Mouse (Mus musculus) hindbrain, embryonic 12.5 days (tissue): Measurements from ENCODE around the gene Mrpl14. TPM values are rescaled to one million over a fixed set of nuclear protein-coding genes. Genes with fewer than 3 reads are reported as not detected.
A peak's percentile ranks its signal among the peaks of the same experiment; 100 is the strongest.

Source experiments
- ATAC-seq: fragments of 200-750 bp; cut with Nextera tagmentation; 2 replicates; pipeline ENCODE4 v1.8.0; 2017; ENCODE audit warnings: moderate TSS enrichment; ENCODE audit not compliant: low FRiP score
- H3K27ac ChIP-seq: fragments of 300-500 bp; sonication (generic); 2 replicates; pipeline ENCODE4 v1.5.1; 2016; ENCODE audit warnings: mild to moderate bottlenecking
- H3K27me3 ChIP-seq: fragments of 300-500 bp; sonication (generic); 2 replicates; pipeline ENCODE4 v1.6.1; 2016; ENCODE audit warnings: mild to moderate bottlenecking
- H3K36me3 ChIP-seq: fragments of 300-500 bp; sonication (generic); 2 replicates; pipeline ENCODE4 v1.6.1; 2016; ENCODE audit warnings: mild to moderate bottlenecking
- H3K4me1 ChIP-seq: fragments of 300-500 bp; sonication (generic); 2 replicates; pipeline ENCODE4 v1.6.1; 2016
- H3K4me2 ChIP-seq: fragments of 300-500 bp; sonication (generic); replicated peaks from 2 replicates; pipeline ENCODE4 v1.6.1; 2016; ENCODE audit warnings: mild to moderate bottlenecking
- H3K4me3 ChIP-seq: fragments of 300-500 bp; sonication (generic); 2 replicates; pipeline ENCODE4 v1.5.1; 2016; ENCODE audit warnings: mild to moderate bottlenecking
- H3K9ac ChIP-seq: fragments of 300-500 bp; sonication (generic); 2 replicates; pipeline ENCODE4 v1.6.1; 2016; ENCODE audit warnings: mild to moderate bottlenecking, moderate library complexity
- H3K9me3 ChIP-seq: fragments of 300-500 bp; sonication (generic); replicated peaks from 2 replicates; pipeline ENCODE4 v1.6.1; 2016; ENCODE audit warnings: mild to moderate bottlenecking
- WGBS: fragments of 180-500 bp; shearing (Covaris S2); methylation state at CpG from one replicate; pipeline ENCODE4 v1.1.7; 2016; 5-methylcytosine and 5-hydroxymethylcytosine counted together
- polyA plus RNA-seq: library from polyadenylated mRNA; unstranded; fragments of >200 nt; fragmentation: Nextera tagmentation; extraction: Ambion mirVana; gene quantifications from 2 replicates; pipeline ENCODE4 v1.2.1, GENCODE M21; 2016

Gene Mrpl14
- polyA plus RNA-seq, 1 experiment from 2014 or later = 110 TPM

DNA sequence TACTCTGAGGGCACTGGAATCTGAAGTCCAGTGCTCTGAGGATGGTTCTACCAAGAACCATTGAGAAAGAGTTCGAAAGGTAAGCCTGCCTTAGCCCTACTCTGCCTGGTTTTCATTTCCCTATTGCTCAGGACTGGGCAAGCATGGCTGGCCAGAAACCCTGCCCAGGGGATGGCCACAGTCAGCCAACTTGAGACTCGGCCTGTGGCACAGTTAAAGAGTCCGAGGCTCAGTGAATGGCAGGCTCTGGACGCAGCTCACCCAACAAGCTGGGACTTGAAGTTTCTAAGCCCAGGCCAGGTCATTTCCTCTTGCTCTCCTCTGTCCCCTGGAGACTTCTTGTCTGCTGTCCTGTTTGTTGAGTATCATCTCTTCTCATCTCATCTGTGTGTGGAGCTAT, 44.6 kb downstream of the Mrpl14 start:
- no peak overlapping the region for H3K4me3 ChIP-seq
- no peaks in the 10 kb centered on the region for H3K36me3 ChIP-seq
- peaks cover 28% of the 10 kb centered on the region for H3K4me1 ChIP-seq
- H3K9ac ChIP-seq = no peak overlapping the region
- no peak overlapping the region for H3K4me2 ChIP-seq
- WGBS = 79% methylated on average over 4 of the region's 4 CpGs
- no peak for ATAC-seq
- H3K27ac ChIP-seq = no peak overlapping the region
- peaks cover 17% of the 10 kb centered on the region for H3K27me3 ChIP-seq
- no peaks in the 10 kb centered on the region for H3K9me3 ChIP-seq

DNA sequence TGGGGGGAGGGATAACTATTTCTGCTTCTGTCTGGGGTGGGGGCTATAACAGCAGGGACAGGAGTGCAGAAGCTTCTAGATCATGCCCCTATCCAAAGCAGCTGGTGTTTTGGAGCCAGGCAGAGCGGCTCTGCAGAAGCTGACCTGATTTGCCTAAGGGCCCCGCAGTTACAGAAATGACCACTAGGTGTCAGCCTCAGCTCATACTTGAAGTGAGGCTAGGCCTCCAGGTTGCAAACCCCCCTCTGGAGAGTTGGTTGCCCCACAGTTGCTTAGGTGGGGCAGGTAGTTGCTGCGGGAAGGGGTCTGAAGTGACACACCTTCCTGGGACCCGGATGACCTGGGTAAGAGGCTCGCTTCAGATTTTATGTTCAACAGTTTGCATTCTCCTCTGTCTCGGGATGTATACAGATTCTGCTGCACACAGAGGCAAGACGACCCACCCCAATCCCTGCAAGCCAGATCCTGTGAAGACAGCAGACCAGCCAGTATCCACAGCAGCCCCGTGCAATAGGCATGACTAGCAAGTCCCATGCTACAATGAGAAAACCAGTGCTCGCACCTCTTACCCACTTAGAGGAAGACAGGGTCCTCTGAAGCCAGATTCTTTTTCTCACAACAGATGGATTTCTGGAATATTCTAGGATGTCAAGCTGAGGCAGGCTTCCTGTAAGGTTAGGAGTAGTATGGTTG, 45.2 kb downstream of the Mrpl14 start:
- Histone ChIP-seq H3K36me3 (no peaks in the 10 kb centered on the region), H3K9me3 (no peaks in the 10 kb centered on the region), H3K4me1 (peaks cover 34% of the 10 kb centered on the region), H3K4me2 (no peak overlapping the region), H3K27me3 (peaks cover 17% of the 10 kb centered on the region), H3K27ac (no peak overlapping the region; the same call in 1 of the 2 replicates), H3K4me3 (no peak overlapping the region), H3K9ac (no peak overlapping the region)
- ATAC-seq = 0 out of 2 replicates have a peak, but pooled peaks have one; percentile 3
- WGBS = 24% methylated on average over 9 of the region's 9 CpGs

- Histone ChIP-seq H3K4me3 (no peak overlapping the region), H3K27ac (no peak overlapping the region)
- WGBS = 66% methylated on average over 19 of the region's 19 CpGs
Measured at GRCm38 (mm10) chr17:45733038-45733734, 47.1 kb downstream of the Mrpl14 start.

GRCm38 (mm10) chr17:45733735-45734301, 47.7 kb downstream of the Mrpl14 start, which contains the start of gene 1600014C23Rik:
Gene 1600014C23Rik, minus strand, starts transcription at chr17:45733844.
- peak within 1 kb of the TSS; percentile 56 for H3K9ac ChIP-seq
- no peaks in the 10 kb centered on the region for H3K36me3 ChIP-seq
- H3K4me1 ChIP-seq = peaks cover 40% of the 10 kb centered on the region
- H3K4me2 ChIP-seq = peak within 1 kb of the TSS; percentile 67
- ATAC-seq = peak; percentile 40
- H3K9me3 ChIP-seq = no peaks in the 10 kb centered on the region
- H3K27me3 ChIP-seq = peaks cover 17% of the 10 kb centered on the region
- peak within 1 kb of the TSS; percentile 28 for H3K4me3 ChIP-seq
- peak within 1 kb of the TSS; percentile 71 for H3K27ac ChIP-seq
- under 1% methylated on average over 40 of the region's 41 CpGs for WGBS

More at GRCm38 (mm10) chr17:45733038-45733734, 47.1 kb downstream of the Mrpl14 start:
- ATAC-seq = peak; percentile 5; the same call in 1 of the 2 replicates
- Histone ChIP-seq H3K27me3 (peaks cover 17% of the 10 kb centered on the region), H3K4me1 (peaks cover 40% of the 10 kb centered on the region), H3K36me3 (no peaks in the 10 kb centered on the region), H3K4me2 (peak overlapping the region; percentile 67), H3K9me3 (no peaks in the 10 kb centered on the region), H3K9ac (peak overlapping the region; percentile 56; the same call in 1 of the 2 replicates)

DNA sequence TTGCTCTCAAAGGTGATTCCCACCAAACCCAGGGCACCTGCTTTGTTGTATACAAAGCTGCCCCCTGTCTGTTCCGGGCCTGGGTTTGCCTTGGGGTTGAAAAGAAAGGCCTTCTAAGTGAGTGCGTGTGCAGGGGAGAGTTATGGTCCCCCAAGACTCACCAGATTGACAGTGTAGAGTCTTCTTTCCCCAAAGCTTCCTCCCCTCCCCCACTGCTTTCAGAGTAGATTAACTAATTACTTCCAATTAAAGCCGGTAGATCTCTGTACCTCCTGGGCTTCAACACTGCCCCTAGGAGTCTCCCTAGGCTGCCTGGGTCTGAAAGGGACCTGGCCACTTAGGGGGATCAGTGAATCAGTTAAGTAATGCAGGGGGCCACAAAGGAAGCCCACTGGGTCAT, 48.2 kb downstream of the Mrpl14 start:
- ATAC-seq = no peak
- peaks cover 40% of the 10 kb centered on the region for H3K4me1 ChIP-seq
- peaks cover 17% of the 10 kb centered on the region for H3K27me3 ChIP-seq
- H3K4me3 ChIP-seq = peak overlapping the region; percentile 28
- peak overlapping the region; percentile 56; the same call in 1 of the 2 replicates for H3K9ac ChIP-seq
- H3K9me3 ChIP-seq = no peaks in the 10 kb centered on the region
- no peaks in the 10 kb centered on the region for H3K36me3 ChIP-seq
- peak overlapping the region; percentile 67 for H3K4me2 ChIP-seq
- 8% methylated on average over 3 of the region's 3 CpGs for WGBS
- H3K27ac ChIP-seq = peak overlapping the region; percentile 71

DNA sequence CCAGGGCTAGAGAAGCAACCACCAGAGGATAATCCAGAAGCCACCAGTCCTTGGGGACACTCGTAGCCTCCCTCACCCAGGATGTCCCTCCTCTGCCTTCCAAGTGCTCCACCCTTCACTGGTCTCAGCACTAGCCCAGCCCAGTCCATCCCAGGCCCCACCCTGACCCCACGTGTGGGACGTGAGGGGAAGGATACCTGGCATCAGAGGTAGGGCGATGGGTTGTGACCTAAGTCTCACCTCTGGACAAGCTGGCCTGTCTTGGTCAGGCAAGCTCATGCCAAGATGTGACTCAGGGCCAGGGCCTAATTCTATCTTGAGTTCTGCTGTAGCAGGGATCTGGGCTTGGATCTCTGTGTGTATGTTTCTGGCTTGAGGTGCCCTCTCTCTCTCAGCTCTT, 48.8 kb downstream of the Mrpl14 start:
- no peak overlapping the region for H3K4me3 ChIP-seq
- 0 out of 2 replicates have a peak overlapping the region, but pooled peaks have one; percentile 56 for H3K9ac ChIP-seq
- no peak overlapping the region for H3K4me2 ChIP-seq
- no peaks in the 10 kb centered on the region for H3K36me3 ChIP-seq
- no peak for ATAC-seq
- peaks cover 17% of the 10 kb centered on the region for H3K27me3 ChIP-seq
- 63% methylated on average over 3 of the region's 4 CpGs for WGBS
- peak overlapping the region; percentile 71 for H3K27ac ChIP-seq
- peaks cover 40% of the 10 kb centered on the region for H3K4me1 ChIP-seq
- no peaks in the 10 kb centered on the region for H3K9me3 ChIP-seq

DNA sequence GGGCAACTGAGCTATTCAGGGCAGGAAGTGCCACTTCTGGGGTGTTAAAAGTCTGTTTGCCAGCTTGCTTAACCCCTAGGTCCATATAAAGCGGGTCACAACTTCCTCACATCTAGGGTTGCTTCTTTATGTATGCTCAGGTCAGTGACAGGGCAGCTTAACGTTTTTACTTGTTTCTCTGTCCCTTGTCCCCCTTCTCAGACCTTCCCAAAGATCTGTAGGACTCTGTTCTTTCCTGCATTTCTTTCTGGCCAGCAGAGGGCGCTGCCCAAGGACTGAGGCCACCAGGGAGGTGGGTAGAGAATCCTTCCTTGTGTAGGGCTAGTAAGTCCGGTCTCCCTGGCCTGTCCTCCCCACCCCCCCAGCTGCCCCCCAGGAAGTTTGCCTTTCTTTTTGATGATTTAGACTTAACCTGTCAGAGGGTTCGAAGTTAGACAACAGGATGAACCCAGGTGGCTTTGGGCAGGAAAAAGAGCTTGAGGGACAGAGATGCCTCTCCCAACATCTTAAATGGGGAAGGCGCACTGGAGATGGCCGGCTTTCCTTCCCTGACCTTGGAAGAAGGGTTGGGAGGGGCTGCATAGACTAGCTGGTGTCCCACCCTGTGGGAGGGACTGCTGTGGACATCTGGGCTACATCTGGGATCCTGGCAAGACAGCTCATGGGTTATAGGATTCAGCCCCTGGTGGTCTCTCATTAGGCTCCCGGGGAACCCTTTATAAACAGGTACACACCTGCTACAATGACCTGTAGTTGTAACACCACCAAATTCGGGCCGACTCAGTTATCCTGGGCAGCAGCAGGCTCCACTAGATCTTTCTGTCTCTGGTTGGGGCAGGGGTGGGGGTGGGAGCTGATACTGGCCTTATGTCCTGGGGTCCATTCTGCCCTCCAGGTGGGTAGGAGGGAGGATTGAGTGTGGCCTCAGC, 49.5 kb downstream of the Mrpl14 start:
- H3K27me3 ChIP-seq = peaks cover 17% of the 10 kb centered on the region
- peak overlapping the region; percentile 94 for H3K27ac ChIP-seq
- no peaks in the 10 kb centered on the region for H3K36me3 ChIP-seq
- H3K4me1 ChIP-seq = peaks cover 40% of the 10 kb centered on the region
- H3K9ac ChIP-seq = peak overlapping the region; percentile 74
- peak overlapping the region; percentile 63 for H3K4me2 ChIP-seq
- H3K9me3 ChIP-seq = no peaks in the 10 kb centered on the region
- peak overlapping the region; percentile 44 for H3K4me3 ChIP-seq
- WGBS = 3% methylated on average over 10 of the region's 10 CpGs
- ATAC-seq = peak; percentile 15

DNA sequence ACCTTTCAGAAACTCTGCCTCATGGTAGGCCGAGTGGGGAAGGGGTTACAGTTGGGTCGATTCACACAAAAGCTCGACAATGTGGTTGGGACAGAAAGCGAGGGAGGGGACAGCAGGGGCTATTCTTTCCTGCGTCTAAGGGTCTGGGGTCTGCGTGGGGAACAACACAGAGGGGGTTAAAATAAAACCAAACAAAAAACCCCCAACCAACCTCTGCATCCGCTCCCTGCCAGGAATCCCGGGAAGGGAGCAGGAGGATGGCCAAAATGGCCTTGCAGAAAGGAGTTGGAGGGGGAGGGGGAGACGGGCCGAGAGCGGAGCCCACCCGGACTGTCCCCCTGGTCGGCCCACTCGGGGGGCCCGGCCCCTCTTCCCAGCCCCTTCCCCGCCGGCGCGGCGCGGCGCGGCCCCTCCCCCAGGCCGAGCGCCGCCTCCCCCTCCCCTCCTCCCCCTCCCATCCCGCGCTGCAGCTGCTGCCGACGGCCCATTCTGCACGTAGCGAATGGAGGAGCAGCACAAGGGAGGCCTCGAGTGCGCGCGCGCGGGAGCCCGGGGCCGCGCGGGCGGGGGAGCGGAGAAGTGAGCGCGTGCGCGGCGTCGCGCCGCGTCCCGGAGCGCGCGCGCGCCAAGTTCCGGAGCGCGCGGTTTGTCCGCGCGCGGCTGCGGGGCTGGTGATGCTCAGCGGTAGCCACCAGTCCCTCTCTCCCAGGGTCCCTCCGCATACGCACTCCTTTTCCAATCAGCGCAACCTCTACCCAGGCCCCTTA, 50.4 kb downstream of the Mrpl14 start:
- WGBS = under 1% methylated on average over 56 of the region's 72 CpGs
- Histone ChIP-seq H3K9me3 (no peaks in the 10 kb centered on the region), H3K4me2 (peak overlapping the region; percentile 63), H3K4me1 (peaks cover 40% of the 10 kb centered on the region), H3K4me3 (peak overlapping the region; percentile 44), H3K27ac (peak overlapping the region; percentile 94), H3K27me3 (peaks cover 17% of the 10 kb centered on the region), H3K36me3 (no peaks in the 10 kb centered on the region), H3K9ac (peak overlapping the region; percentile 74)
- peak; percentile 68 for ATAC-seq

DNA sequence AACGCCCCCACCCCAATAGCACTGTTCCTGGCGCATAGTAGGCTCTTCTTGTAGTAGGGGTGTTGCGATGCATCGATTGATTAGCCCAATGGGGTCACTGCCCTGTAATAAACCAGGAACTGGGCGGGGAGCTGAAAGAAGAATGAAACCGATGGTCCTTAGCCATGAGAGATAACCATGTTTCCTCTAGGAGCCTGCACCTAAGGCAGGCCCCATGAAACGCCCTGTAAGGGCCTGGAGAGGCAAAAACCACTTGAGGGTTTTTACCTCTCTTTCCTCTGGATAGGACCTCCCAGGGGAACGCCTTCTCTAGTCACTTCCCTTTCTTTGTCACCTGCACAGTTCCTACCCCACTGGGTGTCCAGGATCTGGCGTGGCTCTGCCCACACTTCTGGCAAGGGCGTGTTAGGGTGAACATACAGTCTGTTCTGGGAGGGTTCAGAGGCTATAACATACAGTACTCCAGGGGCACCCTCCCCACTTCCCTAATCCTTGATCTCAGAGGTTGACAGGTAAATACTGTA, 51.0 kb downstream of the Mrpl14 start:
- H3K4me1 ChIP-seq = peaks cover 40% of the 10 kb centered on the region
- H3K4me2 ChIP-seq = peak overlapping the region; percentile 63
- H3K27me3 ChIP-seq = peaks cover 12% of the 10 kb centered on the region
- no peaks in the 10 kb centered on the region for H3K36me3 ChIP-seq
- peak overlapping the region; percentile 44 for H3K4me3 ChIP-seq
- H3K9ac ChIP-seq = peak overlapping the region; percentile 74
- H3K9me3 ChIP-seq = no peaks in the 10 kb centered on the region
- peak; percentile 11 for ATAC-seq
- H3K27ac ChIP-seq = peak overlapping the region; percentile 94
- WGBS = 16% methylated on average over 10 of the region's 10 CpGs

GRCm38 (mm10) chr17:45742371-45743147, 56.4 kb downstream of the Mrpl14 start:
- Histone ChIP-seq H3K36me3 (no peaks in the 10 kb centered on the region), H3K9me3 (no peaks in the 10 kb centered on the region), H3K4me2 (no peak overlapping the region), H3K4me1 (peaks cover 3% of the 10 kb centered on the region; the same call in 1 of the 2 replicates), H3K9ac (no peak overlapping the region), H3K4me3 (no peak overlapping the region), H3K27ac (no peak overlapping the region), H3K27me3 (no peaks in the 10 kb centered on the region)
- WGBS = 64% methylated on average over 13 of the region's 13 CpGs
- no peak for ATAC-seq
